Mouse (Mus musculus) frontal cortex, postnatal 36 days (tissue): ENCODE data around the gene Gm42517.

ENCODE experiments used
- DNase-seq, 2 experiments: peaks; one replicate each; pipeline ENCODE4 v3.0.0; 2022; ENCODE audit warnings: low spot score in 2 of 2

Gene Gm42517

GRCm38 (mm10) chr5:108349511-108350148, 18.1 kb downstream of the Gm42517 start:
- no peak for DNase-seq

GRCm38 (mm10) chr5:108347843-108348242, 19.9 kb downstream of the Gm42517 start:
- DNase-seq: no peak

- DNase-seq: no peak
Observed at GRCm38 (mm10) chr5:108345313-108346071, 22.2 kb downstream of the Gm42517 start.

- no peak for DNase-seq
Observed at GRCm38 (mm10) chr5:108343680-108344170, 24.0 kb downstream of the Gm42517 start.

GRCm38 (mm10) chr5:108338049-108338448, 29.7 kb downstream of the Gm42517 start:
- no peak for DNase-seq

- no peak for DNase-seq
Observed at GRCm38 (mm10) chr5:108337385-108337784, 30.3 kb downstream of the Gm42517 start.

GRCm38 (mm10) chr5:108331051-108331450, 36.7 kb downstream of the Gm42517 start:
- DNase-seq: no peak
